Mouse (Mus musculus): ENCODE data around the gene Pdzrn3.

DNA sequence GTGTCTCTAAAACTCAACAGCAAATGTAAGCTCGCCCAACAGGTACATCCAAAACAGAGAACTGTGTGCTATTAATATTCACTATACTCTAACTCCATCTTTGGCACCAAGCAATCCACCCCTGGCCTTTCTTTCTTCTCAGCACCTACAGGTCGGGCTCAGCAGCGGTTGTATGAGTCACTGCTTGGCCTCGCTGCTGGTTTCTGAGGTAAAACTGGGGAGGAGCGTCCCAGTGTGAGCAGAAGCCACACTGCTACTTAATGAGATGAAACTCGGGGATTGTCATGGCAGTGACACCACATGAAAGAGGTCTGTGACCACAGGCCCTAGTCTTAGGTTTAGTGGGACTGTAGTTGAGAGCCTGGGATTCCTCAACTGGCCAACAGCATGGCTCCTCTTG, 120.3 kb downstream of the Pdzrn3 start:
- TF ChIP-seq MAX (IDR thresholded peaks at IDR 0.05; ENCODE audit: low read length), result no peak
- TF ChIP-seq CTCF (conservative IDR thresholded peaks at IDR 0.05 in 1 of 2, IDR thresholded peaks at IDR 0.05 in 1 of 2; ENCODE audit: low read depth in 2 of 2, low read length in 2 of 2), result no peak
- no peak for TF ChIP-seq PAX5 (IDR thresholded peaks at IDR 0.05; ENCODE audit: low read length)
- no peak for TF ChIP-seq ZNF384 (IDR thresholded peaks at IDR 0.05; ENCODE audit: low read depth, low read length)
- no peak for TF ChIP-seq POLR2A (IDR thresholded peaks at IDR 0.05; ENCODE audit: low read depth, low read length)
- no peak for TF ChIP-seq MAZ (IDR thresholded peaks at IDR 0.05; ENCODE audit: low read depth, low read length)
- TF ChIP-seq NELFE (IDR thresholded peaks at IDR 0.05; ENCODE audit: low read depth, low read length), result no peak
- TF ChIP-seq ELF1 (IDR thresholded peaks at IDR 0.05; ENCODE audit: low read depth, low read length), result no peak
- TF ChIP-seq RAD21 (IDR thresholded peaks at IDR 0.05; ENCODE audit: low read depth, low read length), result no peak
- no peak for TF ChIP-seq USF2 (conservative IDR thresholded peaks at IDR 0.05; ENCODE audit: low read depth, low read length)
- no peak for TF ChIP-seq KAT2A (IDR thresholded peaks at IDR 0.05; ENCODE audit: insufficient replicate concordance, low read length)
- no peak for TF ChIP-seq TCF12 (IDR thresholded peaks at IDR 0.05; ENCODE audit: low read depth, low read length)
